Mouse (Mus musculus): ENCODE results near the gene Il5.

DNA sequence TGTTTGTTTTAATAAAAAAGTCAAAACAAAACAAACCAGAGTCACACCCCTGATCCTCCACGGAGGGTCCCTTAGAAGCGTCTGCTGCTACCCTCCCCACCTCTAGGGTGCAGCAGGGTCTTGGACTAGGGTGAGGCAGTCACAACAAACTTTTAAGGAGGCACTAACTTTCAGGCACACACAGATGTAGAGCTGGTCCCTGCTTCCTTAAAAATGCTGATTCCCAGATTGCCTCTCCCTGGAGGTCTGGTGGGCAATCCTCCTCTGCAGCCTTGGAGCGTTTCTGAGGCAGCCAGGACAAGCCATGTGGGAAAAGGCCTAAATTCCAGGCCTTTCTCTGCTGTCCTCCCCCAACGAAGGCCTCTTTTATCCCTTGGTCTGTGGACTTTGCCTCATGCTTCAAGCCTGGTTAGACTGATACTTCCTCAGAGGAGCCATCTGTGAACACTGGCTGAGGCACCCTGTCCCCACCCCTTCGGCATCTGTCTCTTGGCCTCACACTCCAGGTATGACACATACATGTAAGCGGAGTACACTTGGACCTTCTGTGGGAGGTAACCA is 38.3 kb downstream of the Il5 start:
- peak; percentile 53; the same call in 1 of the 2 replicates for TF ChIP-seq CTCF (IDR thresholded peaks at IDR 0.05; ENCODE audit: extremely low read depth, insufficient read depth, insufficient read length, insufficient replicate concordance)
- TF ChIP-seq POLR2A (IDR thresholded peaks at IDR 0.05; ENCODE audit: low read depth, low read length) = no peak
